Mouse (Mus musculus) central nervous system, embryonic 18 days (tissue): ENCODE data around the gene Fam173b. TPM values are rescaled to one million over a fixed set of nuclear protein-coding genes. Genes with fewer than 3 reads are reported as not detected.

Experiments
- polyA plus RNA-seq: library from polyadenylated mRNA; depleted of rRNA; stranded (reverse); fragments of >200 nt; gene quantifications from 2 replicates; pipeline ENCODE4 v1.2.3, GENCODE M21; 2012; rRNA removed

The Fam173b gene
- polyA plus RNA-seq: 12.1 and 13.6 TPM in 2 replicates

DNA sequence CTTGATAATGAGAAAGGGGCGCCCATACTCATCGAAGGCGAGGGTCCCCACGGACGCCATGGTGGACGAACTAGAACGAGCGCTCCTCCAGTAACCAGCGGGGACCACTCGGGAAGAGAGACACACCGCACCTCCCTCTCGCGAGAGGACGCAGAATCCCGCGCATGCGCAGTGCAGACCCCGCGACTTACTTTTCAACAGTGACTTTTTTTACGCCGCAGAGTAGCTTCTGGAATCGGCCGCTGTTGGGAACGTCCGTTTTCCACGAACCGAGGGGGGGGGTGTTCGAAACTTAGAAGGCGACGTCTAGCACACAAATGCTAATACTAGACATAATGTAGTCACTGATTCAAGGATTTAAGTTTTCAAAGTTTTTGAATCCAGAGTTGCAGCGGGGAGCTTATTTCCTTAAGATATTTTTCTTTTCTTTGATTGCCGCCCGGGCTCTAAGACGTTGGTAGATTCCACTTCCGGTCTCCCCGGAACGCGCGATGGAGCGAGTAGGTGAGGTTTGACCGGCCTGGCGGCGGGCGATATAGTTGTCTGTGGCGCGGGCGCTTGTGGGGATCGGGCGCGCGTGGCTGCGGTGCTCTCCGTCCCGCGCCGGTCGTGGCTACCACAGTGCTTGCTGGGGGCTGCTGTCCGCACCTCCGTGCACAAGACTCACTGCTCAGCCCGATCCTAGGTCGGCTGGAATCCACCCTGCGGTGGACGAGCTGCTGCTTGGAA, at the start of gene Fam173b, which contains the start of gene Cct5:
TSS of gene Fam173b (plus strand) at position 207 of the 729 bp plus-strand sequence.
TSS of gene Cct5 (minus strand) at position 159 of the 729 bp plus-strand sequence.

DNA sequence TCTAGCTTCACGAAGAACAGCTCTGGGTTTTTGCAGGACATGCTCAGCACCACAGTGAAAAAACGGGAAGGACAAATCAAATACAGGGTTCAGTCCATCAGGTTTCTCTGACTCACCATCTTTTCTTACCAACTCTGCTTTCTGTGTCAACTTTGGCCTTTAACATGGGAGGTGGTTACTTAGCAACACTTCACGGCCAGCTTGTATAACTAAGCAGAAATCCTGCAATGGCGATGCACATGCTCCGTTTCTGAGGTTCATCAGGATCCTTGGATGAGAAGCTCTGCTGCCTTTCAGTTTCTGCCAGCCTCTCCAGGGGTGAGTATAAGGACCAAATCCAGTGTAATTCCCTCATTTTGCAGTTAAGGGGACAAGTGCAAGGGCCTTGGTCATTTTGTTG, 36.5 kb upstream of the Fam173b start, which contains the start of gene Cmbl:
TSS of gene Cmbl (plus strand) at position 206 of the 400 bp plus-strand sequence.

Other genes starting within 250 kb of the Fam173b start
- gene Ankrd33b, start 234.1 kb upstream of the Fam173b start, polyA plus RNA-seq: 0.43 and 0.44 TPM in 2 replicates
- gene Ropn1l, start 148.1 kb upstream of the Fam173b start, polyA plus RNA-seq: 1.3 and 1.5 TPM in 2 replicates
- 90.0 and 92.4 TPM in 2 replicates for gene March6, start 70.8 kb upstream of the Fam173b start, polyA plus RNA-seq
- 17.4 and 18.8 TPM in 2 replicates for gene Cmbl, start 36.5 kb upstream of the Fam173b start, polyA plus RNA-seq
- gene Cct5, start within 50 bp of the Fam173b start, polyA plus RNA-seq: 369 and 395 TPM in 2 replicates